Mouse (Mus musculus) neural tube, embryonic 11.5 days (tissue): ENCODE data around the gene Kmt5b. TPM values are rescaled to one million over a fixed set of nuclear protein-coding genes. Genes with fewer than 3 reads are reported as not detected.

Experiments
- ATAC-seq: fragments of 200-750 bp; cut with Nextera tagmentation; 2 replicates; pipeline ENCODE4 v1.8.0; 2017; ENCODE audit warnings: moderate number of reproducible peaks, mild to moderate bottlenecking, moderate TSS enrichment, moderate library complexity; ENCODE audit not compliant: insufficient read depth, low FRiP score, low TSS enrichment
- DNase-seq: peaks from one replicate; pipeline ENCODE4 v3.0.0-alpha.2; 2015; ENCODE audit warnings: low spot score
- H3K27ac ChIP-seq: fragments of 300-500 bp; sonication (generic); 2 replicates; pipeline ENCODE4 v1.5.1; 2014; ENCODE audit warnings: low read depth, mild to moderate bottlenecking, low read length
- H3K27me3 ChIP-seq: fragments of 300-500 bp; sonication (generic); 2 replicates; pipeline ENCODE4 v1.6.1; 2014; ENCODE audit warnings: mild to moderate bottlenecking, low read length, mixed read lengths; ENCODE audit not compliant: control insufficient read depth, insufficient read depth
- H3K36me3 ChIP-seq: fragments of 300-500 bp; sonication (generic); 2 replicates; pipeline ENCODE4 v1.6.1; 2014; ENCODE audit warnings: mild to moderate bottlenecking, low read length, moderate library complexity, mixed read lengths; ENCODE audit not compliant: control insufficient read depth, insufficient read depth
- H3K4me1 ChIP-seq: fragments of 300-500 bp; sonication (generic); 2 replicates; pipeline ENCODE4 v1.6.1; 2014; ENCODE audit warnings: low read length, mixed read lengths; ENCODE audit not compliant: control insufficient read depth, insufficient read depth
- H3K4me2 ChIP-seq: fragments of 300-500 bp; sonication (generic); 2 replicates; pipeline ENCODE4 v1.6.1; 2014; ENCODE audit warnings: low read depth, mild to moderate bottlenecking, moderate library complexity
- H3K4me3 ChIP-seq: fragments of 300-500 bp; sonication (generic); 2 replicates; pipeline ENCODE4 v1.5.1; 2014; ENCODE audit warnings: low read depth, low read length
- H3K9ac ChIP-seq: fragments of 300-500 bp; sonication (generic); 2 replicates; pipeline ENCODE4 v1.6.1; 2014; ENCODE audit warnings: mild to moderate bottlenecking, low read length
- H3K9me3 ChIP-seq: fragments of 300-500 bp; sonication (generic); 2 replicates; pipeline ENCODE4 v1.6.1; 2016; ENCODE audit warnings: low read length; ENCODE audit not compliant: control insufficient read depth
- WGBS: fragments of 180-500 bp; shearing (Covaris S2); extraction: QIAGEN DNeasy Blood & Tissue Kit; methylation state at CpG from one replicate; pipeline ENCODE4 v1.1.7; 2014; 5-methylcytosine and 5-hydroxymethylcytosine counted together
- polyA plus RNA-seq: library from polyadenylated mRNA; unstranded; fragments of >200 nt; fragmentation: Nextera tagmentation; extraction: Ambion mirVana; gene quantifications from 2 replicates; pipeline ENCODE4 v1.2.1, GENCODE M21; 2014

The Kmt5b gene
- polyA plus RNA-seq = 40.7 and 42.0 TPM in 2 replicates

- under 1% methylated on average over 39 of the region's 39 CpGs for WGBS
- Histone ChIP-seq H3K9ac (peak within 1 kb of the TSS; percentile 100), H3K4me2 (peak within 1 kb of the TSS; percentile 92), H3K36me3 (no peaks in the 10 kb centered on the region), H3K27ac (peak within 1 kb of the TSS; percentile 100), H3K27me3 (no peaks in the 10 kb centered on the region), H3K9me3 (no peaks in the 10 kb centered on the region), H3K4me1 (peaks cover 12% of the 10 kb centered on the region), H3K4me3 (peak within 1 kb of the TSS; percentile 98)
- peak; percentile 74 for ATAC-seq
- DNase-seq = no peak
Measured at GRCm38 (mm10) chr19:3767276-3767780, at the start of gene Kmt5b. Gene Kmt5b, plus strand, starts transcription at chr19:3767421.

- DNase-seq (peak; percentile 72), ATAC-seq (peak; percentile 61; the same call in 1 of the 2 replicates)
- Histone ChIP-seq H3K9ac (peak overlapping the region; percentile 20), H3K9me3 (no peaks in the 10 kb centered on the region), H3K4me1 (no peaks in the 10 kb centered on the region; the same call in 1 of the 2 replicates), H3K4me2 (peak overlapping the region; percentile 58), H3K4me3 (peak overlapping the region; percentile 21), H3K27ac (no peak overlapping the region), H3K27me3 (no peaks in the 10 kb centered on the region), H3K36me3 (peaks cover 13% of the 10 kb centered on the region)
- 42% methylated on average over 19 of the region's 19 CpGs for WGBS
Measured at GRCm38 (mm10) chr19:3718481-3719361, 48.5 kb upstream of the Kmt5b start.

GRCm38 (mm10) chr19:3719362-3719891 lies 47.8 kb upstream of the Kmt5b start:
- peak; percentile 70 for DNase-seq
- peak overlapping the region; percentile 20 for H3K9ac ChIP-seq
- peak overlapping the region; percentile 58 for H3K4me2 ChIP-seq
- peak; percentile 35; the same call in 1 of the 2 replicates for ATAC-seq
- peaks cover 13% of the 10 kb centered on the region for H3K36me3 ChIP-seq
- H3K27me3 ChIP-seq = no peaks in the 10 kb centered on the region
- no peaks in the 10 kb centered on the region; the same call in 1 of the 2 replicates for H3K4me1 ChIP-seq
- H3K27ac ChIP-seq = no peak overlapping the region
- H3K9me3 ChIP-seq = no peaks in the 10 kb centered on the region
- WGBS = 4% methylated on average over 27 of the region's 27 CpGs
- peak overlapping the region; percentile 21 for H3K4me3 ChIP-seq

GRCm38 (mm10) chr19:3723170-3723569 lies 44.1 kb upstream of the Kmt5b start:
- H3K27me3 ChIP-seq = no peaks in the 10 kb centered on the region
- H3K4me2 ChIP-seq = no peak overlapping the region
- no peak for DNase-seq
- no peak overlapping the region for H3K4me3 ChIP-seq
- no peak overlapping the region for H3K9ac ChIP-seq
- H3K27ac ChIP-seq = no peak overlapping the region
- H3K36me3 ChIP-seq = peaks cover 3% of the 10 kb centered on the region; the same call in 1 of the 2 replicates
- no peaks in the 10 kb centered on the region for H3K9me3 ChIP-seq
- H3K4me1 ChIP-seq = no peaks in the 10 kb centered on the region; the same call in 1 of the 2 replicates
- WGBS = 91% methylated on average over 9 of the region's 9 CpGs
- ATAC-seq = no peak

GRCm38 (mm10) chr19:3723904-3724303 lies 43.3 kb upstream of the Kmt5b start:
- Histone ChIP-seq H3K9ac (no peak overlapping the region), H3K4me2 (no peak overlapping the region), H3K36me3 (no peaks in the 10 kb centered on the region), H3K27me3 (no peaks in the 10 kb centered on the region), H3K9me3 (no peaks in the 10 kb centered on the region), H3K4me1 (no peaks in the 10 kb centered on the region; the same call in 1 of the 2 replicates), H3K4me3 (no peak overlapping the region), H3K27ac (no peak overlapping the region)
- no peak for ATAC-seq
- no peak for DNase-seq
- WGBS = 79% methylated on average over 4 of the region's 4 CpGs

- Histone ChIP-seq H3K9ac (no peak overlapping the region), H3K4me1 (no peaks in the 10 kb centered on the region), H3K4me3 (no peak overlapping the region), H3K27me3 (no peaks in the 10 kb centered on the region), H3K9me3 (no peaks in the 10 kb centered on the region), H3K27ac (no peak overlapping the region), H3K4me2 (no peak overlapping the region), H3K36me3 (no peaks in the 10 kb centered on the region)
- peak; percentile 43 for DNase-seq
- WGBS = 27% methylated on average over 1 of the region's 1 CpGs
- ATAC-seq = no peak
Measured at GRCm38 (mm10) chr19:3724779-3725178, 42.4 kb upstream of the Kmt5b start.

GRCm38 (mm10) chr19:3728901-3729300 lies 38.3 kb upstream of the Kmt5b start:
- no peak for DNase-seq
- H3K4me2 ChIP-seq = no peak overlapping the region
- no peaks in the 10 kb centered on the region for H3K9me3 ChIP-seq
- 62% methylated on average over 2 of the region's 2 CpGs for WGBS
- no peak overlapping the region for H3K9ac ChIP-seq
- H3K4me3 ChIP-seq = no peak overlapping the region
- no peaks in the 10 kb centered on the region for H3K27me3 ChIP-seq
- no peaks in the 10 kb centered on the region for H3K4me1 ChIP-seq
- ATAC-seq = no peak
- H3K27ac ChIP-seq = no peak overlapping the region
- H3K36me3 ChIP-seq = no peaks in the 10 kb centered on the region

GRCm38 (mm10) chr19:3730781-3731646 lies 36.2 kb upstream of the Kmt5b start:
- no peaks in the 10 kb centered on the region for H3K27me3 ChIP-seq
- no peak overlapping the region for H3K4me3 ChIP-seq
- ATAC-seq (no peak), DNase-seq (no peak)
- 86% methylated on average over 7 of the region's 7 CpGs for WGBS
- no peak overlapping the region for H3K4me2 ChIP-seq
- H3K36me3 ChIP-seq = no peaks in the 10 kb centered on the region
- H3K9me3 ChIP-seq = no peaks in the 10 kb centered on the region
- H3K9ac ChIP-seq = no peak overlapping the region
- H3K4me1 ChIP-seq = no peaks in the 10 kb centered on the region
- H3K27ac ChIP-seq = no peak overlapping the region
